Mouse (Mus musculus): ENCODE measurements around the gene Ube2q2.

DNA sequence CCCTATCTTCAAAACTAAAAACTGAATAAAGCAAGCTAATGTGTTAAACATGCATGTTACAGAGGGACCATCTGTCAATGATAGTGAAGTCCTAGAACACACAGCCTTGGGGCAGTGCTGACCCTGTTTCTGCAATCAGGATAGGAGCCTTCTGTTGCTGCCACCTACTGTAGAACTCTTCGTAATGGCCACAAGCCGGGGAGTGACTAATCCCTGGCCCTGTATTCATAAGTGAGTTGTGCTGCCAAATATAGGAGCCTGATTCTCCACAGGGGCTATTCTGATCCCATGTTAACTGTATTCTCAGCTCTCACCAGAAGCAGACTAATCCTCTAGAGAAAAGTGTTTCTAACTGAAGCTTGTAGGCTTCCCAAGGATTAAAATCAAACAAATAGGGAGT lies 50.7 kb downstream of the Ube2q2 start:
- TF ChIP-seq CTCF (IDR thresholded peaks at IDR 0.05; ENCODE audit: insufficient read depth, low read length) (no peak), POLR2A (IDR thresholded peaks at IDR 0.05; ENCODE audit: borderline replicate concordance, extremely low read depth, low read depth, low read length) (no peak)

Measured in lung, adult 2 months (tissue).